Mouse (Mus musculus) urinary bladder, postnatal 10 days (tissue): Measurements from ENCODE around the gene Csrp1.

ENCODE experiments used
- DNase-seq: peaks from one replicate; pipeline ENCODE4 v3.0.0; 2022; ENCODE audit warnings: low spot score

Csrp1 gene

DNA sequence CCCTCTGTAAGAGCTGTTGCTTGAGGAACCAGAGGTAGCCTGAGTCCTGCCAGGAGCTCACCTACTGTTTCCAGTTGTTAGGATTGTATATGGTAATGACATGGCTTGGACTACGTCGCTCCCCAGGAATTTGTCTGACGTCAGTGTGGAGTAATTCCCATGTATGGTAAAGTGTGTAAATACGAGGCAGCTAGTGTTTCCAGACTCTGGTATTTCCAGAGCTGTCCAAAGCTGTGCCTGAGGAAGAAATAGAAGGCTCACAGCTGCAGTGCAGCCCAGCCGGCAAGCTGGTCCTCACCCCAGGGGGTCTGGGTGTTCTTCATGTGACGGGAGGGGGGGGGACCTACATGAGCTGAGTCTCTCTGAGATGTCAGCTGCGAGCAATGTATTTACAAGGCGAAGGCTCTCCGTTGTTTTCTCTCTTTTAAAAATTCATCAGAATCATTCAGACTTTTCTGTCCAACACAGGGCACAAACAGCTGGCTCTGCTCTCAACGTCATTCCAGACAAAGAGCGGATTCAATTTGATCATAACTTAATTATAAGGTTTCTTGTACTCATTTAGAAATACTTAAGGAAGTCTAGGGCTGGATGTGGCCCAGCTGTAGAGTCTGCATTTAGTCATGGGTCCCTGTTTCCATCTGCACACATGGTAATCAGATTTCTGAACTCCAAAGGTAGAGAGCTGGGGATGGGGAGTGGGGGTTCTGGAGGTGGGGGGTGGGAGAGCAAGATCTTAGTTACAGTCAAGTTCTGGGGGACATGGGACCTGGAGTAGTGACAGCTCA is 12.2 kb downstream of the Csrp1 start:
- no peak for DNase-seq

DNA sequence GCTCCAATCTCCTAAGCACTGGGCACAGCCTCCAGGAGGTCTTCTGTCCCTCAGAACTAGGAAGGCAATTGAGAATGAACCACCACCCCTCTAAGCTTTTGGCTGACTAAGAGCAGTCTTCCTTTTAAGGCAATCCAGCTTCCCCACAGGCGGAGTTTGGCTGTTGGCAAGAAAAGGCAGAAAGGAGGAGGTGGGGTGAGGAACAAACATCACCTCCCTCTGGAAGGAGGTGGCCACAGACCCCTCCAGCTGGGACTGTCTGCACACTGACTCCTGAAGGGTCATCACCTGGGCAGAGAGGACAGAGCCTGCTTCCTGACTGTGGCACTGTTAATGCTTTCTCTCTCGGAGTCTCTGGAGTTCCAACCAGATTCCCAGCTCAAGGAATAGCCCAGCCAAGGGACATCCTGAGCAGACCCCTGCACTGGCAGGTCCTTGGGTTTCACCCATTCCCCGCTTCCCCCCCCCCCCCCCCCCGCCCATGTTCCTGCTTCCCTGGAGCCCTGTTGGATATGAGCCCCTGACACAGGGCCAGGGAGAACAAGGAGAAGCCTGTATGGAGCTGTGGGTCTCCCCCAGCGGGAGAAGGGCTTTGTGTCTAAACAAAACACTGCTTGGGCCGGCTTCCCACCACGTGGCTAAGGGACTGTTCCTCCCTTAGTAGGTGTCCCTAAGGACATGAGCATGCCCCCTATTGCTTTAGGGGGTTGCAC is 14.5 kb downstream of the Csrp1 start:
- no peak for DNase-seq

DNA sequence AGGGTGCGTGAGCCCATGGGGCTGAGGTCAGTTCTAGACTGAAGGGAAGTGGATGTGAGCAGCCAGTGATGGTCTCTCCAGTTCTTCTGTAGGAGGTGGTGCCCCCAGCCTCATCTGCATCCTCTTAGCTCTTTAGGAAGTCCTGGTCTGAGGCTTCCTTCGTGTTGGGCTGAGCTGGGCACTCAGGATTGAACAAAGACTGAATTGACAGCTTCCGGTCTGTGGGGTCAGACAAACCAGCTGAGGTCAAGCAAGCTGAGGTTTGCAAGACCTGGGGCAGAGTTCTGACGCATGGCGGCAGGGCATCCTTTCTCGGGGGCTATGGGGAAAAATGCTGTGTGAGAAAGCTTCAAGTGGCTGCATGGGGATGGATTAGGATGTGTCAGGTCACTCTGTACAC is 15.6 kb downstream of the Csrp1 start:
- no peak for DNase-seq

DNA sequence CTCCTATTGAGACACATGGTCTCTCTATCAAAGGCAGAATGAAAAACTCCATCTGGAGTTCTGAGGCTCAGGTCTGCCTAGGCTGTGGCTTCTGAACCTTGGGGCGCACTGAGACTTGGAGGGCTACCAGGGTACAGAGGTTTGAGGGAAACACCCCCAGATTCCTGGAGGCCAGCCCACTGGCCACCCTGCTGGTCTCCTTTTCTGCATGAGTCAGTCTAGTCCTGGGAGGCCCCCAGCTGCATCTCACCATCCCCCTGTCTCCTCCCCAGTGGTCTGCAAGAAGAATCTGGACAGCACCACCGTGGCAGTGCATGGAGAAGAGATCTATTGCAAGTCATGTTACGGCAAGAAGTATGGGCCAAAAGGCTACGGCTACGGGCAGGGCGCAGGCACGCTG is 25.1 kb downstream of the Csrp1 start:
- DNase-seq: no peak

DNA sequence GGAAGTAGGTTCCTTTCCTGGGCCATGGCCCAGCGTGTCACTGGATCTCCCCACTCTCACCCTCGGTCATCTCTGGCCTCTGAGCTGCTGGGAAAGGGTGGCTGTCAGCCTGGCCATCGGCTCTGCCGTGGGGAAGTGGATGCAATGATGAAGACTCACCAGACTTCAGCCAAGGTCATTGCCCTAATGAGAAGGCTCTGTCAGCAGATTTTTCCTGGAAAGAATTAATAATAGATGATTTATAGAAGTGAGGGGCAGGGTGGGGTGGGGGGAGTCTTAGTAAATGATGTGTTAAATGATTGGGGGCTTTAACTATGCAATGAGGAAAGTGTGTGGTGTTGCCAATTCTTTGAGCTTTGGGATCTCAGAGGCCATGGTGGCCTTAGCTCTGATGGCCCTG is 26.4 kb downstream of the Csrp1 start:
- DNase-seq: no peak

DNA sequence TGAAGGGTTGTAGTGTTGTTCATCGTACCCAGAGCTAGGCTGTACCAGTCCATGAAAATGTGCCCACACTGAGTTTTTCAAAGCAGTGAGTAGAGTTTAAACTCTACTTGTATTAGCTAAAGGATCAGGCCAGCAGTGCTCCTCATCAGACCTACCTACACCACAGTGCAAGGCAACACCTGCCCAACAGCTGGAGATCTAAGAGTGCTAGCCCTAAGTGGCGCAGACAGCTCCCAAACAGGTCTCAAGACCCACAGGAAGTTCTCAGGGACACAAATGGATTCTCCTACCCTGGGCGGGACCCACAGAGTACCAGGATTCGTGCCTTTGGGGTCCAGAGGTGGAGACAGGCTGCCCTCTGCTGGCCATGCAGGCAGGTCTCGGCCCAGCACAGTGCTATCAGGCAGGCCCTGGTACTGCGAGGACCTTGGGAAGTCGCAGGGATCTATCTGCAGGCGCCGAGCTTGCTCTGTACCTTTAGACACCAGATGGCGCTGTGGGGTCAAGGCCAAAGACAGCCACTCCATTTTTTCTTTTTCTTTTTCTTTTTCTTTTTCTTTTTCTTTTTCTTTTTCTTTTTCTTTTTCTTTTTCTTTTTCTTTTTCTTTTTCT is 33.0 kb downstream of the Csrp1 start:
- peak; percentile 73 for DNase-seq

DNA sequence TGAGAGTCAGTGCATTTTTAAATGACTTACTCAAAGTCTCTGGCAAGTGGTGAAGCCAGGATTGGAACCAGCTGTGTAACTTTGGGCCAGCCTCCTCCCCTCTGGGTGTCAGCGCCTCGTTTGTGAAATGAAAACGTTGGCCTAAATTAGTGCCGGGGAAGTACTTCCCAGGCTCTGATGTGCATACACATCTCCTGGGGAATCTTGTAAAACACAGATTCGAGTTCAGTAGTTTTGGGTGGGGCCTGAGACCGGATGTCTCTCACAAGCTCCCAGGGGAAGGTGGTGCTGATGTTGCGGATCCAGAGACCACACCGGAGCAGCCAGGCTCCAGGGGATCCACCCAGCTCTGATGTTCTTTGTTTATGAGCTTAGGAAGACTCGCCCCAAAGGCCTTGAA is 35.4 kb downstream of the Csrp1 start:
- no peak for DNase-seq

DNA sequence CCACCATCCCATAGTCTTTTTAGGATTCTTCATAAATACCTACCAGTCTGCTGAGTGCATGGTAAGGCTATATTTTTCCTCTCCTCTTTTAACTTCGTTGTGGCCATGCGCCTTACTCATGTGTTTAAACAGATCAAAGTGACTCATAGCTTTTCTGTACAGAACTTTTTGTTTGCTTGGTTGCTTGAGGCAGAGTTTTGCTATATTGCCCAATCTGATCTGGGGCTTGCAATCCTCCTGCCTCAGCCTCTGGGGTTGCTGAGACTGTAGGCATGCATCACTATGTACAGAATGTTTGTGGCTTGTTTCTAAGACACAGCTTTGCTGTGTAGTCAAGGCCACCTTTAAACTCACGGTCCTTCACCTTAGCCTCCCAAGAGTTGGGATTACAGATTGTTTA is 36.1 kb downstream of the Csrp1 start:
- DNase-seq: no peak

DNA sequence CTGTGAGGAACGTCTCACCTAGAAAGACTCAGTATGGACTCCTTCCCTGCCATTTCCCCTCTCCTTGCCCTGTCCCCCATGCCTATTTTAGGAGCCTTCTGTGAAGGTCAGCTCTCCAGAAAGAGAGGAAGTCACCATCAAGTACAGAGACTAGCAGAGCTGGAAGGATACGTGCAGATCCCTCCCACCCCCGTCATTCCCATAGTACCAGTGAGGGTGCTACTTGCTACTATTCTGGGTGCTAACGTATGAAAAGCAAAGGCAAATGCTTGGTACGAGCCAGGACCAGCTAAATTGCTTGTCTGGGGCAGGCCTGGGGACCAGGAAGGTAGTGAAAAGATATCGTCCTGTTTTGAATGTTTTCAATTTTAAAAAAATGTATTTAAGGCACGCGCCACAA is 37.4 kb downstream of the Csrp1 start:
- DNase-seq: no peak

DNA sequence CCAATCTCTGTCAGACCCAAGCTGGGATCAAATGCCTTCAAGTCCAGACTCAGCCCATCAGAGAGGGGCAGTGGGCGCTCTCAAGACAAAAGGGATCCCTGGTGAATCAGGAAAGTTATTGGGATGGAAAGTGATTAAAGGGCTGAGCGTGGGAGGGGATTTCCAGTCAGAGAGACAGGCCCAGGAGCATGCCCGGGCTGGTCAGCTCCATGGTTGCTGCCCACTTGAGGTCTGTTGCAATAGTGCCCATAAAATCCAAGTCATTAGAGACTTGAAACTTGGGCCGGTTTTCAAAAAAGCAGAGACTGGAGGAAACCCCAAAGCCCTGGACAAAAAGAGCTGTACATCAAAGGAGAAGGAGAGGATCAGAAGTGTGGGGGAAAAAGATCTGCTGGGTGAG is 39.8 kb downstream of the Csrp1 start:
- DNase-seq: no peak

DNA sequence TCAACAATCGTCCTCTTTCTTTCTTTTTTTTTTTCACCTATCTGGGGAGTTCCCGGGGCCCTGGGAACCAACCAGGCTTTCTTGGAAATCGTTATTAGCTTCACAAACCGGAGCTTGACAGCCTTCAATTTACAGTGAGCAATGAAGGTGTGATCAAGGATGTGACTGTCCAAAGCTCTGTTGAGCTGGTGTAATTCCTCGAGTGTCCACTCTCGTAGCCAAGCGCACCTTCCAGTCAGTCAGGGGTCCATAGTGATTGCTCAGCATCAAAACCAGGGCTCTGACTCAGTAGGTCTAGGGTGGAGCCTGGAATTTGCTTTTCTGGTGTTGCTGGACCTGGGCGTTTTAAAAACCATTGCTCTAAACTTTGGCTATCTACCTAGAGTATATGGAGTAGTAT is 40.4 kb downstream of the Csrp1 start:
- DNase-seq: no peak

DNA sequence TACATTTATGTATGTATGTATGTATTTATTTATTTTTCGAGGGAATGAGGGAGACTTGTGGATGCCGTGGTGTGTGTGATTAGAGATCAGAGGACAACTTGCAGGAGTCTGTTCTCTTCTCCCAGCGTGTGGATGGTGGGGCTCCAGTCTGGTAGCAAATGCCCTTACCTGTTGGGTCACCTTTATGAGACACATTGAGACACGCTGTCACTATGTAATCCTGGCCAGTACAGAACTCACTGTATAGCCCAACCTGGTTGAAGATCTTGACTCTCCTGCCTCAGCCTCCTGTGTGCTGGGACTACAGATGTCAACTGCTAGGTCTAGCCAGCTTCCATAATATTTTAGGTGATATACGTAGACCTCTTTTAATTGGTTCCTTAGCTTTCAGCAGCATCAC is 41.9 kb downstream of the Csrp1 start:
- DNase-seq: no peak

DNA sequence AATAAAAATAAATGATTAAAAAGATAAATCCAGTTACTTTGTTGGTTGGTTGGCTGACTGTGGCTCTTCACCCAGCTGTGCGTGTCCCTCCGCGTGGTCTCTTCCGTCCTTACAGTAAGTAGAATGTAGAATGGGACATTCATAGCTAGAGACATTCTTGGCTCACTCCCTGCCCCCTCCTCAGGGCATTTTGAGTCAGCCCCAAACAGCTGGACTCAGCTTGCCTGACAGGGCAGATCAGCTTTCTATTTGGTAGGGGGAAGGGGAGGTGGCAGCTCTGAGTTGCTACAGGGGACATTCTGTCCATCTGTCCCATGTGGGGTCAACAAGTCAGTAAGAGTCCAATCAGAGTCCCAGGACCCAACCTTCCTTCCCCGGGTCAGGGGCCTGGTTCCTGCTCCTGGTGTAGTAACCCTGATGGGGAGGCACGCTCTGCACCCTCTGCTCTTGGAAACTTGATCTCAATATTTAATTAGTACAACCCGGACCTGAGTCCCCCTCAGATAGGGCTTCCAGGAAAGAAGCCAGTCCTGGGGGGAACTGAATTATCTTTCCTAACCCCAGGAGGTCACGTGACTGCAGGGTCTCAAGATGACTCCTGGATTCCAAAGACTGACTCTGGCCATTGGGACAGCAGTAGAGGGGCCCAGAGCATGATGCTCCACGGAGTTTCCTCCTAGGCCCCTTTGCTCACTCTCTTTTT is 43.8 kb downstream of the Csrp1 start:
- DNase-seq: no peak

DNA sequence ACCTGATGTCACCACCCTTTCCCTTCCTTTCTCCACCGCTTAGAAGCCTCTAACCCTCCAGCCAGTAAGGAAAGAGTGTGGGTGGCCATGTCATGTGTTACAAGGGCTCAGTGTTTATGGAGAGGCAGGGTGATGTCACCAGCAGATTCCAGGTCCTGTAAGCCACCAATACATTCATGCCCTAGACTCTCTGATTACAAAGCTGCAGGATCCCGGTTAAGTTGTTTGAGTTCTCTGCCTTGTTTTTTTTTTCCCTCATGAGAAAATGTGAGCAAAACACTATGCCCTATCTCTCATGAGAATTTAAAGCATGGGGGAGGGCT is 44.3 kb downstream of the Csrp1 start:
- DNase-seq: no peak

DNA sequence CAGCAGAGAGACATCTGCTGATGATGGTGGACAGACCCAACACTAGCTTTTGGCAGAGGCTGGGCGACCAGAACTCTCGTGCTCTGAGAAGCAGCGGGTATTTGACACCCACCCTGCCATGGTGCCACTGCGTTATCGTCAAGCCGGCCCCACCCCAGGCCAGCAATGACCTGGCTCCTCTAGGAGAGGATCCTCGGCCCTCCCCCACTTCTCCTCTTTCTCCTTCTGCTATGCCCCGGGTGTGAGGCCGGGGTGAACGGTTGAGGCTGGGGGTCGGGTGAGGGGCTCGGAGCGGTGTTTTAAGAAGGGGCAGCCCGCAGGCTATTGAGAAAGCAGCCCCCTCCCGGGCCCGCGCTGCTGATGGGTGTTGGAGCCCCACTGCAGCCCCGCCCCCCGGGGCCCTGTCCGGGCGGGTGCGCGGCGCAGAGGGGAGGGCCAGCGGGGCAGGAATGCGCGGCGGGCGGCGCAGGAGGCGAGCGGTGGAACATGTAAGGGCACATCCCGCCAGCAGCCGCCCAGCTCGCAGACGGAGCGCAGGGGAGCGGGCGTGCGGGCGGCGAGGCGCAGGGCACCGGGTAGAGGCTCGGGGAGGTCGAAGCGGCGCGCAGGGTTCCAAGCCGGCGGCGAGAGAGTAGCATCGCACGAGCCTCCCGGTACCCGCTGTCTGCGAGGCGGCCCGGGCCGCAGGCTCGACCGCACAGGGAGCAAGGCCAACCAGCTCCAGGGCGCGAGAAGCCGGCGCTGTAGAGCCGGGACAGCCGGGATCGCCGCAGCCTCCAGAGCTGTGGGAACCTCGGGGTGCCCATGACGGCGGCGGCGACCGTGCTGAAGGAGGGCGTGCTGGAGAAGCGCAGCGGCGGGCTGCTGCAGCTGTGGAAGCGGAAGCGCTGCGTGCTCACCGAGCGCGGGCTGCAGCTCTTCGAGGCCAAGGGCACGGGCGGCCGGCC is 46.1 kb downstream of the Csrp1 start, which contains the start of gene Phlda3:
Gene Phlda3, plus strand, starts transcription at position 475 of the 947 bp plus-strand sequence.
- peak; percentile 51 for DNase-seq

DNA sequence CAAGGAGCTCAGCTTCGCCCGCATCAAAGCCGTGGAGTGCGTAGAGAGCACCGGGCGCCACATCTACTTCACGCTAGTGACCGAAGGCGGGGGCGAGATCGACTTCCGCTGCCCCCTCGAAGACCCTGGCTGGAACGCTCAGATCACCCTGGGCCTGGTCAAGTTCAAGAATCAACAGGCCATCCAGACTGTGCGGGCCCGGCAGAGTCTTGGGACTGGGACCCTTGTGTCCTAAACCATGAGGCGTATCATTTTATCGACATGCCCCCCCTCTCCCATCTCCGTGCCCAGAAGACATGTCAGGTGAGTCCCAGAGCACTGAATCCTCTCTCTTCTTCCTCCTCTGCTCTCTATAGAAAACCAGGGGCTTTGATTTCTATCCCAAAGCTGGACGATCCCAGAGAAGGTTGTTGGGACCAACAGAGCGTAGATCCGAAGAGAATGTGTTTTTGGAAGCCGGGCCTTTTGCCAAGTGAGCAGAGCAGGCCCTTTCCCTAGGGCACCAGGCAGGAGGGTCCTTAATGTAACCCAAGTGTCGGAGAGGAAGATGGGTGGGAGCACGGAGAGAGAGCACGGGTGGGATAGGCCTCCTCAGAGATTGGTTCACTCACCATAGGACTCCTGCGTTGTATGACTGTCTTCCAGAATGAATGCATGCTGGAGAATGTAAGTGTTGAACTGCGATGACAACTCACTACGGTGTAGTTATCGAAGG is 46.9 kb downstream of the Csrp1 start:
- DNase-seq: no peak

DNA sequence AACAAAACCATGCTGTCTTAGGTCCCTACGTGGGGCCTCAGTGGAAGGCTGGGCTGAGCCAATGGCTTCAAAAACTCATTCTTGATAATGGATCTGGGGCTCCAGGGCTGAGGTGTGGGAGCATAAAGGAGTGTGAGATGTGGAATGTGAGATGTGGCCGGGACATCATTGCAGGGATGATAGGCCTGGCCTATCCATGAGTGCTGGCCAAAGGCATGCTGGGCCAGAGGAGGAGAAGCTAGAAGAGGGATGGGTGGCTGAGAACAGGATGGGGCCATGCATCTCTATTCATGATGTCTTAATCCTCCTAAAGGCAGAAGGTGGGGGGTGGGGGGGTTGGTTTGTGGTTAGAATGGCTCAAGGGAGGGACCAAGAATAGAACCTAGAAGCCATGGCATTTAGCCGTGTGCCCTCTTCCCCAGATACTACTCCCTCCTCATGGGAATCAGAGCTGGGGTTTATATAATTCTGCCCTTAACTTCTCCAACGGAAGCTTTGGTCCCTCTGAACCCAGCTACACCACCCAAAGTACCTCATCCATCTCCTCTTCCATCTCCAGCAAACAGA is 47.5 kb downstream of the Csrp1 start:
- no peak for DNase-seq

DNA sequence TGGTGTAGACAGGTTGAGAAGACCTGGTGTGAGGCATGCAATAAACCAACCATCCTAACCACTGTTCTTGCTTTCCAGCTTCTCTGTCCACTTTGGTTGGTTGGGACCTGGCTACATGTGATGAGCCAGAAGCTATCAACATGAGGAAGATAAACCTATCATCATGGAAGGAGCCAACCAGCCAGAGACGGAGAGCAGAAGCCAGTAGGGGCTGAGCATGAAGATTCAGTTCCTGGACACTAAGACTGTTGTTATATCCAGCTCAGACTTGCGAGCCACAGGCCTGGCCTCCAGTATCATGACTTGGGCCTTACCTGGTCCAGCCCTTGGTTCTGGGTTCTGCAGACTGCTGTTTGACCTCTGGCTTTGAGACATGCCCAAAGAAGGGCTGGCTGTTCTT is 48.5 kb downstream of the Csrp1 start:
- DNase-seq: no peak

DNA sequence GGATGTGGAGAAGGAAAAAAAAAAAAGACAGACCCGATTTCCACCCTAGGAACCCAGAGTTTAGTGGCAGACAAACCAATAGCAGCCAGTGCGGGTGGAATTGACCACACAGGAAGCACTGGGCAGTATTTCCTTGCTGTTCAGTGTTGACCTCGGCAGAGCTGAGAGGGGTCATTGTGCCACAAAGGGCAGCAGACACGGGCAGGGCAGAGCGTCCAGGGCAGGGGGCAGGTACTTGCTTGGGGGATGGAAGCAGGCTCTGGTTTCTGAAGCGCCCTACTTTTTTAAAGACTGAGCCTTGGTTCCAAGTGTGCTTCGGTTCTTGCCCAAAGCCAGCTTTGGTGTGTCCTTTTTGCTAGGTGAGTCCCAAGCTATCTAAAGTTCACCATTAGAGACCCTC is 50.4 kb downstream of the Csrp1 start:
- DNase-seq: no peak

DNA sequence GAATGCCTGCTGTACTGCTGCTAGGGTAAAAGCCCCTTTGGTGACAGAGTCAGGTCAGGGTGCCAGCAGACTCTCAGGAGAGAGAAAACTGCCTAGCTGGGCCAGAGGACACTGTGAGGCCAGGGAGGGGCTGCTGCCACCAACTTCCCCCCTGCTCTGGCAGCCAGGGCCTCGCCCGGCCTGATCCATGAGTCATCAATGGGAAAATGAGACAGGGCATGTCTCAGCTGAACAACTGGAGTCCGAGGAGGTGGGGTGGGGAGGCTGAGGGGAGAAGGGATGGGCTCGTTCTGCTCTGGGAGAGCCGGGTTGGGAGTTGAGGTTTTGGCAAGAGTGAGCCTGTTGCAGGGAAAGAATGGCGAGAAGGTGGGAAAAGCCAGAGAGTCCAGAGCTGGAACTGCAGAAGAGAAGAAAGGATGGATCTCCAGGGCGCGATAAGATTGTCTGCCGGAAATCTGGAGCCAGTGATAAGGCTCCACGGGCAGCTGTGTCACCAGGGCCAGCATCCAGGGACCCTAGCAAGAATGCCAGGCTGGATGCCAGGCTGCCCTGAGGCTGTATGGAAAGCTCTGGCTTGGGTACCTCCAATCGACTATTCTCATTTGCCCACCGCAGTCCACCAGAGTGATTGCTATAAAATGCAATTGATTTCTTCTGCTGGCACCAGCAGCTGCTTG is 51.2 kb downstream of the Csrp1 start:
- no peak for DNase-seq
